Mouse (Mus musculus): ENCODE results near the gene Scgb2b7. TPM values are rescaled to one million over a fixed set of nuclear protein-coding genes. Genes with fewer than 3 reads are reported as not detected.
"Not testable (repeated sequence)": the region's sequence is repeated elsewhere in the genome, so short reads cannot be mapped to it uniquely, and the experiment has no call there.

The Scgb2b7 gene
- not detected for total RNA-seq (2021)
- long read RNA-seq, experiment 1: 0 reads
- long read RNA-seq, experiment 2: 0 reads

- not testable (repeated sequence) for DNase-seq (ENCODE audit: low spot score in 2 of 2)
Measured at GRCm38 (mm10) chr7:31705657-31706056, at the start of gene Scgb2b7. Gene Scgb2b7 (minus strand): TSS chr7:31705757.

GRCm38 (mm10) chr7:31712365-31712764 is 6.8 kb upstream of the Scgb2b7 start, which contains the start of gene Scgb1b7:
Gene Scgb1b7 (plus strand): TSS chr7:31712665.
- not testable (repeated sequence) for DNase-seq (ENCODE audit: low spot score in 2 of 2)

Other genes starting within 250 kb of the Scgb2b7 start
- not detected for gene Scgb1b7, start 6.9 kb upstream of the Scgb2b7 start, total RNA-seq (2021)